Mouse (Mus musculus) MEL (cell line): ENCODE measurements at regions not wholly inside any gene's neighbourhood (a gene's known extent, or its start where the extent isn't known, plus 50 kb on each side); places are given as distances from the start of the nearest gene placed in this dataset.

Experiments
- DNase-seq: peaks from one replicate; pipeline ENCODE4 v3.0.0; 2011; ENCODE audit warnings: low read depth, low spot score
- H3K27ac ChIP-seq: 2 replicates; pipeline ENCODE4 v1.5.1; 2012; ENCODE audit warnings: low read depth, mild to moderate bottlenecking, control low read depth, low read length, moderate library complexity; ENCODE audit not compliant: control insufficient read depth
- H3K27me3 ChIP-seq, 2 experiments: fragments of 150-350 bp in 1 of 2; sonication (generic) in 1 of 2; 2 replicates each; pipeline ENCODE4 v1.6.1; 2012; ENCODE audit warnings: low read length in 2 of 2, mild to moderate bottlenecking in 2 of 2, improper control_type of control experiment in 1 of 2, moderate library complexity in 1 of 2; ENCODE audit not compliant: insufficient read depth in 2 of 2, control insufficient read depth in 1 of 2
- H3K36me3 ChIP-seq, 2 experiments: 2 replicates each; pipeline ENCODE4 v1.6.1; 2012 to 2014; ENCODE audit warnings: low read length in 2 of 2, improper control_type of control experiment in 1 of 2, inconsistent platforms in 1 of 2, mild to moderate bottlenecking in 1 of 2; ENCODE audit not compliant: insufficient read depth in 2 of 2, control insufficient read depth in 1 of 2
- H3K4me1 ChIP-seq, 2 experiments: fragments of 150-350 bp in 1 of 2; sonication (generic) in 1 of 2; 2 replicates each; pipeline ENCODE4 v1.6.1; 2012; ENCODE audit warnings: low read length in 2 of 2, improper control_type of control experiment in 1 of 2, mild to moderate bottlenecking in 1 of 2; ENCODE audit not compliant: insufficient read depth in 2 of 2, control insufficient read depth in 1 of 2
- H3K4me3 ChIP-seq, 2 experiments: fragments of 150-350 bp in 1 of 2; sonication (generic) in 1 of 2; 2 replicates each; pipeline ENCODE4 v1.5.1; 2012; ENCODE audit warnings: low read depth in 2 of 2, low read length in 2 of 2, mild to moderate bottlenecking in 2 of 2, moderate library complexity in 2 of 2, control low read depth in 1 of 2, improper control_type of control experiment in 1 of 2; ENCODE audit not compliant: control insufficient read depth in 1 of 2, insufficient read depth in 1 of 2
- H3K79me2 ChIP-seq: 2 replicates; pipeline ENCODE4 v1.6.1; 2012; ENCODE audit warnings: mild to moderate bottlenecking, low read length, moderate library complexity; ENCODE audit not compliant: control insufficient read depth, poor library complexity, insufficient read depth
- H3K9ac ChIP-seq: 2 replicates; pipeline ENCODE4 v1.6.1; 2012; ENCODE audit warnings: low read depth, mild to moderate bottlenecking, control low read depth, low read length, moderate library complexity; ENCODE audit not compliant: control insufficient read depth, poor library complexity, severe bottlenecking
- H3K9me3 ChIP-seq: fragments of 150-350 bp; sonication (generic); replicated peaks from 2 replicates; pipeline ENCODE4 v1.6.1; 2012; ENCODE audit warnings: mild to moderate bottlenecking, low read length, improper control_type of control experiment, moderate library complexity; ENCODE audit not compliant: insufficient read depth
- BHLHE40 ChIP-seq: IDR thresholded peaks from 2 replicates; pipeline ENCODE4 v1.6.1; 2012; ENCODE audit warnings: low read depth, mild to moderate bottlenecking, inconsistent platforms, low read length, improper control_type of control experiment, borderline replicate concordance
- CHD1 ChIP-seq: IDR thresholded peaks from 2 replicates; pipeline ENCODE4 v1.6.1; 2012; ENCODE audit warnings: low read depth, mild to moderate bottlenecking, inconsistent platforms, low read length, improper control_type of control experiment
- CHD2 ChIP-seq: IDR thresholded peaks from 2 replicates; pipeline ENCODE4 v1.6.1; 2011; ENCODE audit warnings: low read length, improper control_type of control experiment
- E2F4 ChIP-seq: IDR thresholded peaks from 2 replicates; pipeline ENCODE4 v1.6.1; 2011; ENCODE audit warnings: low read depth, low read length, improper control_type of control experiment, borderline replicate concordance
- ETS1 ChIP-seq: IDR thresholded peaks from 2 replicates; pipeline ENCODE4 v1.6.1; 2012; ENCODE audit warnings: low read depth, mild to moderate bottlenecking, inconsistent platforms, low read length, improper control_type of control experiment, moderate library complexity
- GABPA ChIP-seq: IDR thresholded peaks from 2 replicates; pipeline ENCODE4 v1.6.1; 2012; ENCODE audit warnings: low read depth, mild to moderate bottlenecking, inconsistent platforms, low read length, improper control_type of control experiment, moderate library complexity
- GATA1 ChIP-seq: IDR thresholded peaks from 2 replicates; pipeline ENCODE4 v1.6.1; 2011; ENCODE audit warnings: low read depth, low read length, improper control_type of control experiment
- HCFC1 ChIP-seq: IDR thresholded peaks from 2 replicates; pipeline ENCODE4 v1.6.1; 2012; ENCODE audit warnings: low read depth, mild to moderate bottlenecking, inconsistent platforms, low read length, improper control_type of control experiment, moderate library complexity
- JUND ChIP-seq: IDR thresholded peaks from 2 replicates; pipeline ENCODE4 v1.6.1; 2011; ENCODE audit warnings: low read depth, mild to moderate bottlenecking, improper control_type of control experiment, low read length
- KAT2A ChIP-seq: conservative IDR thresholded peaks from 2 replicates; pipeline ENCODE4 v1.6.1; 2012; ENCODE audit warnings: low read depth, low read length, improper control_type of control experiment, inconsistent platforms
- MAX ChIP-seq: IDR thresholded peaks from 2 replicates; pipeline ENCODE4 v1.6.1; 2011; ENCODE audit warnings: low read length, improper control_type of control experiment
- MEF2A ChIP-seq: IDR thresholded peaks from 2 replicates; pipeline ENCODE4 v1.6.1; 2014; ENCODE audit warnings: low read depth, mild to moderate bottlenecking, inconsistent platforms, low read length, improper control_type of control experiment; ENCODE audit not compliant: poor library complexity, insufficient replicate concordance, severe bottlenecking; ENCODE audit errors: extremely low read depth
- MXI1 ChIP-seq: IDR thresholded peaks from 2 replicates; pipeline ENCODE4 v1.6.1; 2011; ENCODE audit warnings: mild to moderate bottlenecking, low read depth, low read length, improper control_type of control experiment
- MYB ChIP-seq: IDR thresholded peaks from 2 replicates; pipeline ENCODE4 v1.6.1; 2011; ENCODE audit warnings: mild to moderate bottlenecking, low read depth, low read length, improper control_type of control experiment
- MYC ChIP-seq: IDR thresholded peaks from 2 replicates; pipeline ENCODE4 v1.6.1; 2011; ENCODE audit warnings: low read depth, mild to moderate bottlenecking, low read length, improper control_type of control experiment, moderate library complexity
- POLR2AphosphoS2 ChIP-seq: IDR thresholded peaks from 2 replicates; pipeline ENCODE4 v1.6.1; 2011; ENCODE audit warnings: low read length, improper control_type of control experiment
- POLR2AphosphoS5 ChIP-seq: IDR thresholded peaks from 2 replicates; pipeline ENCODE4 v1.6.1; 2012; ENCODE audit warnings: low read depth, borderline replicate concordance, mild to moderate bottlenecking, inconsistent platforms, low read length, moderate library complexity, mixed read lengths
- SIN3A ChIP-seq: IDR thresholded peaks from 2 replicates; pipeline ENCODE4 v1.6.1; 2012; ENCODE audit warnings: low read length, improper control_type of control experiment, inconsistent platforms
- TBP ChIP-seq: IDR thresholded peaks from 2 replicates; pipeline ENCODE4 v1.8.0; 2011; ENCODE audit warnings: low read depth, low read length, improper control_type of control experiment
- TCF12 ChIP-seq: IDR thresholded peaks from 2 replicates; pipeline ENCODE4 v1.6.1; 2014; ENCODE audit warnings: low read depth, mild to moderate bottlenecking, inconsistent platforms, low read length, improper control_type of control experiment, moderate library complexity
- UBTF ChIP-seq: IDR thresholded peaks from 2 replicates; pipeline ENCODE4 v1.6.1; 2012; ENCODE audit warnings: low read depth, mild to moderate bottlenecking, inconsistent platforms, low read length, improper control_type of control experiment, moderate library complexity, borderline replicate concordance; ENCODE audit not compliant: insufficient read depth
- USF1 ChIP-seq: IDR thresholded peaks from 2 replicates; pipeline ENCODE4 v1.6.1; 2014; ENCODE audit warnings: low read depth, mild to moderate bottlenecking, inconsistent platforms, low read length, improper control_type of control experiment, moderate library complexity
- ZC3H11A ChIP-seq: IDR thresholded peaks from 2 replicates; pipeline ENCODE4 v1.6.1; 2012; ENCODE audit warnings: low read depth, mild to moderate bottlenecking, inconsistent platforms, low read length, improper control_type of control experiment
- ZKSCAN1 ChIP-seq: IDR thresholded peaks from 2 replicates; pipeline ENCODE4 v1.6.1; 2012; ENCODE audit warnings: low read depth, mild to moderate bottlenecking, inconsistent platforms, low read length, improper control_type of control experiment, moderate library complexity
- ZNF384 ChIP-seq: IDR thresholded peaks from 2 replicates; pipeline ENCODE4 v1.6.1; 2012; ENCODE audit warnings: low read depth, mild to moderate bottlenecking, inconsistent platforms, low read length, improper control_type of control experiment

DNA sequence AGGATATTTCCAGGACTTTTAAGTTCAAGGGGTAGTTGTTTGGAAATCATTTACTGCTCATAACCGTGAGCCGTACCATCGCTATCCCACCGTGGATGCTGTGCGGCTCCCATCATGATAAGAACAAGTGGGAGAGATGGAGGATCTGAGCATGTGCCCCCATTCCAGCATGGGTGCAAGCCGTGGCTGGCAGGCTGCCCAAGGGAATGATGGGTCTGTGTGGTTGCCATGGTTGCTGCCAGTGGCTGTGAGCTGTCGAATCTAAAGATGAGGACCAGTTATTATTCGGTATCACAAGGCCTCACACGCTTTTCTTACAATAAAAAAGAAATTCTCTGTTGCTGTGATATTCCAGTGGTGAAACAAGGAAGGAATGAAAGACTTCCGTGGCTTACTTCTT lies 189.0 kb upstream of the Dnajc19 start:
- Histone ChIP-seq H3K79me2 (no peaks in the 10 kb centered on the region), H3K4me1 (no peaks in the 10 kb centered on the region), H3K9ac (no peak overlapping the region), H3K27ac (no peak overlapping the region), H3K36me3 (no peaks in the 10 kb centered on the region), H3K27me3 (no peaks in the 10 kb centered on the region; a peak in 1 of 4 replicates), H3K9me3 (no peaks in the 10 kb centered on the region), H3K4me3 (no peak overlapping the region)
- no peak for TF ChIP-seq E2F4
- TF ChIP-seq MEF2A, result no peak
- TF ChIP-seq ETS1, result no peak
- no peak for TF ChIP-seq MXI1
- no peak for TF ChIP-seq ZC3H11A
- TF ChIP-seq POLR2AphosphoS2, result no peak
- no peak for TF ChIP-seq USF1
- TF ChIP-seq ZNF384, result no peak
- TF ChIP-seq GATA1, result no peak
- no peak for TF ChIP-seq CHD2
- TF ChIP-seq MYB, result no peak
- no peak for TF ChIP-seq POLR2AphosphoS5
- no peak for TF ChIP-seq SIN3A
- TF ChIP-seq UBTF, result no peak
- DNase-seq, result no peak

DNA sequence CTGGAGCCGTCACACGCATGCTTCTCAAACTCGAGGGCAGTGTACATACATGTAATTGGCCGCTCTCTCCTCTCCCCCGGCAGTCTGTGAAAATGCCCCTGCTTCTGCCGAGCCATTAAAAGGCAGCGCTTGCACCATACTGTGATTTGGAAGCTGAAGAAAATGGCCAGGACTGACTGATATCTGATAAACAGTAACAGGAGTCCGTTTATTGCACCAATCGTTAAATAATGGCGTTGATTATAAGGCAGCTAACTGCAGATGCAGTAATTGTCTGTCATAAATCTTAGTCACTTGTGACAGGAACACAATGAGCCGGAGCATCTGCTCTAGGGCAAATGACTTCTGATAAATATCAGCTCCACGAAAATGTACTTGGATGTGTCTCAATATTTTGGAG lies 185.3 kb upstream of the Dnajc19 start:
- H3K27ac ChIP-seq, result no peak overlapping the region
- no peaks in the 10 kb centered on the region for H3K9me3 ChIP-seq
- TF ChIP-seq HCFC1, result no peak
- TF ChIP-seq ETS1, result no peak
- TF ChIP-seq UBTF, result no peak
- TF ChIP-seq MYC, result no peak
- TF ChIP-seq ZKSCAN1, result no peak
- TF ChIP-seq CHD1, result no peak
- TF ChIP-seq MXI1, result no peak
- TF ChIP-seq KAT2A, result no peak
- no peak for TF ChIP-seq BHLHE40
- no peak for TF ChIP-seq CHD2
- TF ChIP-seq JUND, result no peak
- TF ChIP-seq MAX, result no peak
- no peak for TF ChIP-seq TBP
- TF ChIP-seq GABPA, result no peak
- no peak for TF ChIP-seq GATA1
- TF ChIP-seq POLR2AphosphoS5, result no peak
- TF ChIP-seq SIN3A, result no peak
- no peak for TF ChIP-seq TCF12
- no peak overlapping the region for H3K9ac ChIP-seq
- no peak overlapping the region for H3K4me3 ChIP-seq
- H3K79me2 ChIP-seq, result no peaks in the 10 kb centered on the region
- no peaks in the 10 kb centered on the region; a peak in 1 of 4 replicates for H3K27me3 ChIP-seq
- H3K4me1 ChIP-seq, result no peaks in the 10 kb centered on the region
- H3K36me3 ChIP-seq, result no peaks in the 10 kb centered on the region
- DNase-seq, result no peak
